Mouse (Mus musculus) v-Abl transformed pro-B cells (cell line): ENCODE measurements around the gene Fcrla.

Source experiments
- in situ Hi-C, 2 experiments: fragments of 400-800 bp; cut with MboI; formaldehyde crosslinking; loops; one replicate each; pipeline ENCODE4 v1.15.1; 2025; ENCODE audit not compliant: unreplicated experiment in 2 of 2

Fcrla gene

GRCm38 (mm10) chr1:170933386-170933920 is 6.1 kb upstream of the Fcrla start:
- in situ Hi-C loops = loop anchor here in 1 of 2 experiments (10.0 kb wide), 1 partner anchor 51 kb away; no protein-coding TSS in a partner anchor

GRCm38 (mm10) chr1:170932043-170932442 is 4.7 kb upstream of the Fcrla start:
- in situ Hi-C loops = loop anchor here in 1 of 2 experiments (10.0 kb wide), 1 partner anchor 53 kb away; no protein-coding TSS in a partner anchor

- in situ Hi-C loops = no loop called here
Measured at GRCm38 (mm10) chr1:170929245-170929644, 1.9 kb upstream of the Fcrla start.

- in situ Hi-C loops = no loop called here
Measured at GRCm38 (mm10) chr1:170928467-170928866, 1.1 kb upstream of the Fcrla start.

- in situ Hi-C loops = no loop called here
Measured at GRCm38 (mm10) chr1:170926941-170927340, 442 bp downstream of the Fcrla start.

- in situ Hi-C loops = no loop called here
Measured at GRCm38 (mm10) chr1:170924485-170924884, 2.9 kb downstream of the Fcrla start.

GRCm38 (mm10) chr1:170919308-170919707 is 8.1 kb downstream of the Fcrla start:
- in situ Hi-C loops = no loop called here

- in situ Hi-C loops = no loop called here
Measured at GRCm38 (mm10) chr1:170915657-170916056, 11.7 kb downstream of the Fcrla start.

GRCm38 (mm10) chr1:170912891-170913615 is 14.3 kb downstream of the Fcrla start, which contains the start of gene Fcrlb:
TSS of gene Fcrlb (minus strand) at chr1:170912941.
- in situ Hi-C loops = no loop called here

- in situ Hi-C loops = no loop called here
Measured at GRCm38 (mm10) chr1:170911907-170912660, 15.3 kb downstream of the Fcrla start.

- in situ Hi-C loops = no loop called here
Measured at GRCm38 (mm10) chr1:170908341-170908740, 19.0 kb downstream of the Fcrla start.

GRCm38 (mm10) chr1:170907456-170908191 is 19.8 kb downstream of the Fcrla start:
- in situ Hi-C loops = no loop called here

GRCm38 (mm10) chr1:170907111-170907455 is 20.3 kb downstream of the Fcrla start:
- in situ Hi-C loops = no loop called here

GRCm38 (mm10) chr1:170903485-170903884 is 23.9 kb downstream of the Fcrla start:
- in situ Hi-C loops = loop anchor here (5.0 kb wide), 3 partner anchors 34 to 89 kb away; no protein-coding TSS in a partner anchor

- in situ Hi-C loops = loop anchor here (5.0 kb wide), 3 partner anchors 36 to 91 kb away; no protein-coding TSS in a partner anchor
Measured at GRCm38 (mm10) chr1:170901536-170902238, 25.7 kb downstream of the Fcrla start.

GRCm38 (mm10) chr1:170900799-170901467 is 26.4 kb downstream of the Fcrla start:
- in situ Hi-C loops = loop anchor here (5.0 kb wide), 3 partner anchors 36 to 91 kb away; no protein-coding TSS in a partner anchor

GRCm38 (mm10) chr1:170898413-170899075 is 28.8 kb downstream of the Fcrla start:
- in situ Hi-C loops = loop anchor here (5.0 to 25.0 kb wide), 9 partner anchors 99 to 589 kb away; partner anchors contain the start of genes Adamts4 (in 2 of the 2), Ndufs2 (in 2 of the 2), Tomm40l (in 2 of the 2) and Apoa2 (in 1 of the 2)

GRCm38 (mm10) chr1:170896651-170897281 is 30.6 kb downstream of the Fcrla start:
- in situ Hi-C loops = loop anchor here (5.0 to 25.0 kb wide), 9 partner anchors 101 to 591 kb away; partner anchors contain the start of genes Adamts4 (in 2 of the 2), Ndufs2 (in 2 of the 2), Tomm40l (in 2 of the 2) and Apoa2 (in 1 of the 2)
